In genomic region chr4:141631250-141631649, GRCm38 (mm10) we compare ENCODE assay signal across 20 mouse cellular contexts. TPM values are rescaled to one million over a fixed set of nuclear protein-coding genes. Genes with fewer than 3 reads are reported as not detected.
"Had no signal": no experiment of that assay in that cellular context is flagged by ENCODE, and none has a peak within 500 bp of the region (broad histone marks: within the 10 kb centered on the region; RNA-seq: fewer than 3 reads in every experiment).

No protein-coding gene starts in this region.

- H3K4me3 ChIP-seq: neural tube, embryonic 15.5 days; stomach, embryonic 15.5 days had no signal

- DNase-seq: retina, postnatal 1 day; right cerebral cortex, adult 18-20 months; right cerebral cortex, postnatal 14 days; right cerebral cortex, postnatal 25 days; right cerebral cortex, postnatal 4 days; spleen, adult 18-20 months; thymus, adult 18-20 months; thymus, adult 2 months; thymus, postnatal 14 days; thymus, postnatal 25 days; thymus, postnatal 36 days; thymus, postnatal 4 days had no signal

- H3K9me3 ChIP-seq: neural tube, embryonic 15.5 days; stomach, embryonic 15.5 days had no signal

- H3K27me3 ChIP-seq: neural tube, embryonic 15.5 days; stomach, embryonic 15.5 days had no signal

- H3K9ac ChIP-seq: neural tube, embryonic 15.5 days; stomach, embryonic 15.5 days had no signal

- H3K4me1 ChIP-seq: neural tube, embryonic 15.5 days; stomach, embryonic 15.5 days had no signal

- H3K27ac ChIP-seq: neural tube, embryonic 15.5 days; stomach, embryonic 15.5 days; stomach, postnatal 0 days had no signal

- H3K4me2 ChIP-seq: neural tube, embryonic 15.5 days; stomach, embryonic 15.5 days had no signal

RNA-seq across cellular contexts. Expression of gene Slc25a34, which starts 7.6 kb away (rescaled TPM):
- polyA plus RNA-seq: neural tube, embryonic 14.5 days; stomach, embryonic 14.5 days; thymus, postnatal 0 days had no signal

RNA-seq across cellular contexts. Expression of gene Tmem82, which starts 12.8 kb away (rescaled TPM):
- total RNA-seq: neutrophil, adult 5-6 weeks had no signal

RNA-seq across cellular contexts. Expression of gene Rsc1a1, which starts 54.1 kb away (rescaled TPM):
- polyA plus RNA-seq: neural tube, embryonic 15.5 days; stomach, embryonic 15.5 days; stomach, embryonic 16.5 days; stomach, postnatal 0 days; thymus, postnatal 0 days had no signal
